Mouse (Mus musculus): Measurements from ENCODE around the gene March4. TPM values are rescaled to one million over a fixed set of nuclear protein-coding genes. Genes with fewer than 3 reads are reported as not detected.

Gene March4
- polyA plus RNA-seq, 1 experiment, result 0.01 TPM

DNA sequence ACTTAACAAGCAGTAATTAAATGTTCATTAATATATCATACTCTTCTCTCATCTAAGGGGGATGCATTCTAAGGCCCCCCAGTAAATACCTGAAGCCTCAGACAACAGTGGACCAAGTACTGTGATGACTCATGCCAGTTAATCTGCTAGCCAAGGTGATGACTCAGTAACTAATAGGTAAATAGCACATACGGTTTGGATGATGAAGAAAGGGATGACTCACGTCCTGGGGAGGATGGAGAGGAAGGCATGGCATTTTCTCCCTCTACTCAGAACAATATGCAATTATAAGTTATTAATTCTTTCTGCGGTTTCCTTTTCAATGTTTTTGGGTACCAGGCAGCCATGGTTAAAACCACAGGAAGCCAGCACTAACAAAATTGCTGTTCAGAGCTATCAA lies 87.0 kb downstream of the March4 start:
- DNase-seq (ENCODE audit: low read depth), result no peak

DNA sequence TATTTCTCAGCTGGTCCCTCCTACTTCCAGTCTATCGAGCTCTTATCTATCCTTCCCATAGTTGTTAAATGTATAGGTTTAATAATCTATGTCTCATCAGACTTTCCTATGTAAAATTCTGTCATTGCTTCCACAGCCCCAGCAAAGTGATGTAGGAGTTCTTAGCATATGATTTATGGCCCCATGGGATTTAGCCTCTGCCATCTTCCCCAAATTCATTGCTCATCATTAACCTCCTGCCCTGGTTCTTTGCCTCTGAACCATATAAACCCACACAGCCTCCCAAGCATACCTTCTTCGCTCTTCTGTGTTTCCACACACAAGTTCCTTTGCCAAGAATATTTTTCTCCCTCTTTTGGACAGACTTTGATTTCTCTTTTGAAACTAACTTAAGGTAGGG lies 94.0 kb downstream of the March4 start:
- DNase-seq (ENCODE audit: low read depth), result no peak

DNA sequence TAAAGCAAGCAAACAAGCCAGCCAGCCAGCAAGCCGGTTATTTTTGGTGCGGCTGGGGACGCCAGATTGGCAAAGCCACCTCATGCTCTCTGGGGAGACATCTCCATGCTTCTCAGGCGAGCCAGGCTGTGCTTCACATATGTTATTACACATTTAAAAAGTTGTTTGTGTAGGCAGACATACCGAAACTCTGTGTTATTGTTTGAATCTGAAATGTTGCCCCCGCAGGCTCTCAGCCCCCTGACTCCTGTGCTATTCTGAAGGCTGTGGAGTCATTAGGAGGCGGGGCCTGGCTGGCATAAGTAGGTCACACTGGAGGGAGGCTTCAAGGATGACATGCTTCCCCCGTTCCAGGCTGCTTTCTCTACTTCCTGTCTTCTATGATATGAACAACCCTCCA lies 97.6 kb downstream of the March4 start:
- DNase-seq (ENCODE audit: low read depth), result no peak

DNA sequence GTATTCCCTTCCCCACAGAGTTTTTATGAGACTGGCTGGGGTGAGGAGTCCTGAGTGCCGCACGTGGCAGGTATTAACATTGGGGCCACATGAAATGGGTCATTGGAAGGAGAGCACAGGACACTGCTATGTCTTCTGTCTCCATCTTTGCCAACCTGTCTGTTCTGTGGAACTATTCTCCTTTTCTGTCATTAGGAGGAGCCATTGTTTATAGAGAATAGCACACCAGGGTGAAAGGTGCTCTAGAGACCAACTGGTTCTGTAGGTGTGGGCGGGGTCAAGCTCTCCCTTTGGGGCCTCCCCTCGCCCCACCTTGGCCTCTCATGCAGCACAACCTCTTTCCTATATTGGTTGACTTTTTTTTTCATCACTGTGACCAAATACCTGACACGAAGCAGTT lies 99.8 kb downstream of the March4 start:
- DNase-seq (ENCODE audit: low read depth), result no peak

DNA sequence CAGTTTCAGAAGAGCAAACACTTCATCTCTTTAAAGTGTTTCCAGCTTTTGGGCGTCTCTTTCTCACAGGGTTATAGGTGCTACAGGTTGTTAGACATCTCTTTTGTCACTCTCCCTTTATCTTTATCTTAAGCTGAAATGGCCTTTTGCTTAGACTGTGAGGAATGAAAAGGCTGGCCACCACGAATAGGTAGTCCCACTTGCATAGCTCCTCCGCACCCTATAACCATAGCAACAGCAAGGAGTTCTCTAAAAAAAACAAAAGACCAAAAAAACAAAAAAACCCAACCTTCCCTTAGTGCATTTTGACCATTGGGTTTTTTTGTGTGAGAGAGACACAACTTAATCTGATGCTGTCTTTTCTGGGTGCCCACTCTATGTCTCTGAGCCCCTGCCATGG lies 102.2 kb downstream of the March4 start:
- no peak for DNase-seq (ENCODE audit: low read depth)

DNA sequence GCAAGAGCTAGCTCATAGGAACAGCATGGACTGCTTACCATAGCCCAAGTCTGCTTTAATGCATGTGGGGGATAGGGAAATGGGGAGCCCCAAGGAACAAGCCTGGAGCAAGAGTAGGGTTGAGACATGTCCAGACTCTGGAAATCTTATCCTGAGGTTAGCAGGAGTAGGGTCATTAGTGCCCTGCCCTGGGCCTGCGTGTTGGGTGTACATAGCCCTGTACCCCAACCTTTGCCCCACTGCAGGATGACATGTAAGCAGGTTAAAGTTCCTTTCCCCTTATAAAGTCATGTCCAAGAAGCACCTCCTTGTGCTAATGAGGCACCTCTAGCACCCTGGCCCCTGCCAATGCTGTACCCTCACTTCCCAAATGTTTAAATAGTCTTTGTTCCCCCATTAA lies 104.2 kb downstream of the March4 start:
- no peak for DNase-seq (ENCODE audit: low read depth)

DNA sequence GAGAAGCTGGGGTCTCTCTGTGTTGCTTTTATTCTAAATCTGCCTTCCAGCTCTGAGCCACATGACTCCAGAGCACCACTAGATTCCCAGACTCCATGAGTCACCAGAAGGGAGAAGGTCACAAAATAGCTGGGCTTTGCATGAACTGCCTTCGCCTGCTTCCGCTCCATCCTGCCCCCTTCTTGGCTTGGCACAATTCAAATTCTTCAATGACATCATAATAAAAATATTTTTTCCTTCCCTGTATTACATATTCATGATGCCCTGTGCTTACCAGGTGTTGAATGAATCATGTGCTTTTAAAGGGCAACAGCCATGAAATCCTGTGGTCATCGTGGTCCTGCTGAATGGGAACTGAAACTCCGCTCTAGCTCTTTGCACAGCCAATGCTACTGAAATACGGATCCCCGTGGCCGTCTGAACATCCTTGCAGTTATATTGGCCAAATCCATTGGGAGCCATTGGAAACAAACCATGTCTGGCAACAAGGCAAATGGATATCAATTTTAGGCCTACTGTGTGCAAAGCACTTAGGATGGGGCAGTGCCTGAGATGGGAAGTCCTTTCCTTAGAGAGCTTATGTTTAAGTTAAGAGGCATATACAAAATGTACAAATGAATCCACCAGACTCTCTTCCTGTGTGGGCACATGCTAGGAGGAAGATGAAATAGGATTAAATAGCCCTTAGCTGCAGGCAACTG lies 107.5 kb downstream of the March4 start:
- DNase-seq (ENCODE audit: low read depth), result no peak

DNA sequence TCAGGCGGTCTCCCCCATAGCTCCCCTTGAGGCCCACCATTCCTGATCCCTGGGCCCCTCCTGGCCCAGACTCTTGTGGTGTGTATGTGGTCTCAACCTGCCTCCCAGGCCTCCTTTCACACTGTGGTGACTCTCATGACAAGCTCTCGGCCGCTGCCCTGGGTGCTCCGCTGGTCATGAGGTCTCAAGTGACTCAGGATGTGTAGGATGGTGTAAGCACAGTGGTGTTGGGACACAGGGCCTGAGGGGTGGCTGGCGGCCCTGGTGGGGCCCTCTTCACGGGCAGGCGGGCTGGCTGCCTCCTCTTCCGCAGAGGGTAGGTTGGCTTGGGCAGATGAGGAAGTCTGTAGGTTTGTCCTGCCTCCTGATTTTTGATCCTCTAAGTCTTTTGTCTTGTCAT lies 108.2 kb downstream of the March4 start:
- DNase-seq (ENCODE audit: low read depth), result no peak

DNA sequence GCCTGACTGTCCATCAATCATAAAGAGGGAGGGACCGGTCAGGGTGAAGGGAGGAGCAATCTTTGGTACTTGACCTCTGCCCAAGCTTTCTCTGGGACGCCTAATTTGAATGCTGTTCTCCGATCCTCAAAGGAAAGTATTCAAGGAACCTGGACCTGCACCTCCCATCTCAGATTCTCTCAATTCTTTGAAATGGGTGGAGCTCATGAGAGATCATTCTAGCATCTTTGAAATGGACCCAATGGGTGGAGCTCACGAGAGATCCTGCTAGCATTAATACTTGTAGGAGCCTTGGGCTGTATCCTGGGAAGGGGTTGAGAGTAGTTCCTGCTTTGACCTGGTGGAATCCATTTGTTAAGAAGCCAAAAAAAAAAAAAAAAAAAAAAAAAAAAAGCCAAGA lies 110.3 kb downstream of the March4 start:
- no peak for DNase-seq (ENCODE audit: low read depth)

DNA sequence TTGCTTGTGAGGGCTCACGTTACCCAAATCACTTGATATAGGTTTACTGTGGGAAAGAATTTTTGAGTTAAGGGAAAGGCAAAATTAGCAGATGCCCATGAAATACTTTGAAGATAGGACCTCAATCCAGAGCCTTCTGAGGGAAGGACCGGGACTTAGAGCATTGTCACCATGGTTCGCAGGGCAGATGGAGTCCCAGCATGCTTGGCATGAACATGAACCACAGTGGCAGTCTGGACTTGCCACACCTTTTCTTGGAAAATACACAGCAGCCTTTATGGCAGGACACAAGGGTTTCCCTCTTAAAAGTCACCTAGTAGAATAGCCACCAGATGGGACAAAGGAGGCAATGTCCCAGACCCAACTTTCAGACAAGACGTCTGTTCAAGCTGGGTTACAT lies 114.6 kb downstream of the March4 start:
- no peak for DNase-seq (ENCODE audit: low read depth)

DNA sequence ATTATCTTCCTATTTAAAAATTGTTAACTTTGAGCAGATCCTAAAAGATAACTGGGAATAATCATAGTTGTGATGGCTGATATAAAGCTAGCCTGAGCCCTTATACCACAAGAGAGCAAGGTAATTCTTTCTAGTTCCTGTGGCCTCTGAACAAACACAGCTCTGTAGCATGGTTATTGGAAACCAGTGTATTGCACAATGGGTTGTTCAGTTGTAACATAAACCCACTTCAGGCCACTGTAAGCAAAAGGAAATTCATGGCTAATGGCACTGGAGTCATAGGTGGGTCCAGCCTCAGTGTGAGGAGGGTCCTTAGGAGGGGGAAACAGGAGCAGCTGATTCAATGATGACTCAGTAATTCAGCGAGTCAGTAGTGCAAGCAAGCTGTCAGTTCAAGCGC lies 116.5 kb downstream of the March4 start:
- no peak for DNase-seq (ENCODE audit: low read depth)

DNA sequence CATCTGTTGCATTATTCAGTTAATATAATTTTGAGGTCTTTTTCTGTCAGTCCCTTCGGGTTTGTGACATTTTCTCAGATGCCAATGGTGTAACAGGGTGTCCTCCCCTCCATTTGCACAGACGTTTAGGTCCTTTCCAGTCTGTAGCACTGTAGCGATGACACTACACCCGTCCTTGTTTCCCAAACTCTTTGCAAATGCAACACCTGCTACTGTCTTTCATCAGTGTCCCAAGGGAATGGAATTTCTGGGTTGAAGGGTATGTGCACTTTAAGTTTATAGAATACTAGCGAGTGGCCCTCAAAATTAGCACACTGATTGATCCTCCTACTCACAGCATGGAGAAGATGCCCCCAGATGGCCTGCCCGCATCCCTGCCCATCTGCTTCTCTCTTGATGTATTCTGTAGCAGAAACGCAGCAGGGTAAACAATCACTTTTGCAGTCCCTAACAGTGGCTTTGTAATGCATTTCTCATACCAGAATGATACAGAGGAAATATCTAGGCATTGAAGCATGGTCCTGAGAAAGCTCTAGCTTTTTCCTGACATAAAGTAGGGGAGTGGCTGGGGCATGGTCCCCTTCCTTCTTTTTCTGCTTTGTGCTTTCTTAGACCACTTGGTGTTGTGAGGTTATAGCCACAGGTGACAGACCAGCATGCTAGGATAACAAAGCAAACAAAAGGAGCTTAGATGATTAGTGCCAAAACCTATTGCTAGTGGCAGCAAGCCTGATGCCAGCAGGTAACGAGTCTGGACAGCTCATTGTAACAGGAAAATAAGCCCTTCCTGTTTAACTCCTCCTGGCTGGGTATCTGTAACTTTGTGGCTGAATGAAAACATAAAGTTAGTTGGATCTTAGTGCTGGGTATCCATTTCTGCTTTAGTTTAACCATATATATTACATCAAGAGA lies 117.7 kb downstream of the March4 start:
- DNase-seq (ENCODE audit: low read depth), result peak; percentile 44

DNA sequence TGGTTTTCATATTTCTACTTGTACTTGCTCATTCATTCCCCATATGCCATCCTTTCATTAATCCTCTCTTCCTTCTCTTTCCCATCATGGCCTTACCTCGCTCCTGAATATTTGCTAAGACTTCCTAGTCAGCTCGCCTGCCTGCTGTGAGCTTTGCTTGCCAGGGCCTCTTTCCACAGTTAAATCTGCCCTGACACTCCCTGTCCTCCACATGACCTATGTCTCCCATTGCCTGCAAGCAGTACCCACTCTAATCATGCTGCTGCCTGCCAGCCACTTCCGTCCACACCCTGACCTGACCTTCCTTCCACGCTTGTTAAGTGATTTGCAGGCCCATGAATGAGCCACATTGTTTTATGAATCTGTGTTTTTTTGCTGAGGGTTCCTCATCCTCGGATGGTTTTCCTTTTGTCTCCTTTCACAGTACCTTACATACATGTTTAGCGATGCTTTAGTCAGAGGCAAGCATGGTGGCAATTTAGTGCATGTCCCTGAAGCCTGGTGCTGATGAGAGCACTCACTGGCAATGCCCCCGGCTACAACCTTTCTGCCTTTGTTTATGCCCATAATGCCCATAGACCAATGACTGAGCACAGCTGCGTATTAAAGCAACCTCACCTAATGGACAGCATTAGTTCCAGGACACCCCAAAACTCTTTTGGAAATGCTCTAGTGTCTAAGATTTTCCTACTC lies 122.0 kb downstream of the March4 start:
- DNase-seq (ENCODE audit: low read depth), result no peak

DNA sequence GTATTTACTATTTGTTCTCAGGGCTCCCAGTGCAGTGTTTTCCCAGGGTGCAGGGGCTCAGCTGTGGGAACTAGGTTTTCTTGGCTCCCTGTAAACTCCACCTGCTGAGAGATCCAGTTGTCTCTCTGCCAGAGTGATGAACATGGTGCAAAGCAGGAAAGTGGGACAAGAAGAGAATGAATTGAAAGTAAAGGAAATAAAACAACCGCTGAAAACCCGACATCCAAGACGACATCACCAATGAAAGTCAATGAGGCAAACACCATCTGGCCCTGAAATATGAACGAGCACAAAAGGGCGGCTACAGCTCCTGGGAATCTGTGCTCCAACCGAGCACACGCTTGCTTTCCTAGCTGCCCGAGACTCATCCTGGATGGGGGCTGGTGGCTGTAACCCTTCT lies 122.6 kb downstream of the March4 start:
- DNase-seq (ENCODE audit: low read depth), result no peak

DNA sequence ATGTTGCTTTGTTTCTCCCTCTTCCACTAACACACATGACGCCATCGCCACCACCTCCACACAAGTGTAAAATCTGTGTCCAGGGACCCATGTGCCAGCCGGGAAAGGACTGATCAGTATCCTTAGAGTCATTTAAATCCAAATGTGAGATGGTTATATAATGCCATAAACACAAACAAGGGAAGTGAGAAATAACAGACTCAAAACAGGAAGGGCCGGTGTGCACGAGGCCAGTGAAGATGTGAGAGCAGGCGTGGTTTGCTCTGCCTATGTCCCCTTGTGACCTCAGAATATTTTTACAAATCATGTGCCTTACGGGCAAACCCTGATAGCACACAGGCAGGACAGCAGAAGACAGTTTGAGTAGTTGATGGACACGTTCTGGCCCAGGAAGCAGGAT lies 123.5 kb downstream of the March4 start:
- DNase-seq (ENCODE audit: low read depth), result no peak

DNA sequence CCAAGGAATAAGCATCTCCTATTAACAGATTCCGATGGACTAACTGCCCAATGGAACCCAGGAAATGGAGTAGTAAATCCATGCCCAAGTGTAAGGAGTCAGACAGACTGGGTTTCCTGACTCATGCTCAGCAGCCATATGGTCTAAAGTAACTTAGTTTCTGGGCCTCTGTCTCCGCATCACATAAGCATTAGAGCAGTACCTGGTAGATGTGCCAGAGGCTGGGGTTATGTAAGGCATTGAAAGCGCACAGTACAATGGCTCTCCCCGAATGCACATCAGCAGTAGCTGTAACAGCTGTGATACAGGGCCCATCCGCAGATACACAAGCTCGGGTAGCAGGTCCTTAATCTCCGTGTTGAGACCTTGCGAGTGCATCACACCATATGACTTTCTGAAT lies 125.6 kb downstream of the March4 start:
- DNase-seq (ENCODE audit: low read depth), result no peak

DNA sequence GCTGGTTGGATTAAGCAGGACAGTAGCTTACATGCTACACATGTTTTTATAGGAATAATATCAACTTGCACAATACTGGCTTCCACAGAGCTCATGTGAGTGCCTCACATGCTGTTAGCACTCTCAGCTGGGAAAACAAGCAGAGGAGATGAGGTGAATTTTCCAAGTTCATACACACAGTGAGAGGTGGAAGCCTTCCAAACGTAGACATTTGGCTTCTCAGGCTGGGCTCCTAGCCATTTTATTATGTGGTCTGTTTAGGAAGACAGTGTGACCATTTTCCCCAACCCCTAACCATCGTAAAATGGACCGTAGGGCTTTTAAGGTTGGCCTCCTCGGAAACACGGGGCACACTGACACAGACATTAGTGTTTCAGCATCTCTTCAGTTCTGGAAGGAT lies 126.8 kb downstream of the March4 start:
- DNase-seq (ENCODE audit: low read depth), result no peak

DNA sequence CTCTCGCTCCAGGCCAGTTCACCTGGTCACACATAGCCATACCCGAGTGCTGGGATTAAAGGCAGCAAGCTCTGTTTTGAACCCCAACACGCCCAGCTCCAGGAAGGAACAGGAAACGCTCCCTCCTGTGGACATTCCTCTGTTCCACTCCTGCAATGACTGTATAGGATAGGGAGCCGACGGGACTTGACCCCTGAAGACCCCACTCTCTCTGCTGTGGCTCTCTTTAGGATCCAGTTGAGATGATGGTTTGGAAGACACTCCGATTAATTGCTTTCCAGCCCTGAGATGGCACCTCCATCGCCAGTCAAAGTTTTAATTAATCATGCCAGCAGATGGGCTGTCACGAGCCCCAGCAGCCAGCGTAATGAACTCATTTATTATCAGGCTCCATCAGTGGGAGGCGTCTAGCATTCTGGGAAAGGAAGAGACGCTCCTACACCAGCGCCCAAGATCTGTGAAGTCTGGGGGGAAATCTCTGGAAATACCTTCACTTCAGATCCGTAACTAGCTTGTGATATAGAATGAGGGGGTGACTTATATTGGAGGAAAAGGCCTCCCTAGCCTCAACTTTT lies 130.1 kb downstream of the March4 start:
- no peak for DNase-seq (ENCODE audit: low read depth)

DNA sequence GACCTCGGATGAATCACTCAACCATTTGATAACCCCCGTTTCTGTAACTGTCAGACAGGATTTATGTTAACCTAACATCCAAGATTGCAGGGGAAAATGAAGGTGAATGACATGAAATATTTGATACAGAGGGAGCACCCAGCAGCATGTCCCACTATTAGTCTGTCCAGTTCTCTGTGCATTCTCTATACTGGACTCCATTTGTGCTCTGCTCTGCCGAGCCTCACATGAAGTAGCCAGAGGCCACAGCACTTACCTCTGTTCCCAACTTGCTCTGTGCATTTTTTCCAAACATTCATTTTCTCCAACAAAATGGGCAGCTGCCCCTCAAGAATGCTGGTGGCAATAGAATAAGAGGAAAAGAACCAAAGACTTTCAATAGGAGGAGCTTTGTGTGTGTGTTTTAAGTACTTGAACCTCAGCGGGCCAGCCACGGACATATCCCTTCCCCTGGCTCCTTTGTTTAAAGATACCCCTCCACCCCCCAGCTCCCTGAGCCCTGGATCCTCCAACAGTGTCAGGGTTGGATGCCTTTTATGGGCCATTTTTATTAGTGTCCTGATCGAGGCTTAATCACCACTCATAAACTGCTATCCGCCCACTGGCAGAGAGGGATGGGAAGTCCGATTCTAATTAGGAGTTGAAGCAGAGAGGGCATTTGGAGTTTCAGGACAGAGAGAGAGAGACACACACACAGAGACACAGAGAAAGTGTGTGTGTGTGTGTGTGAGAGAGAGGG lies 135.2 kb downstream of the March4 start:
- DNase-seq (ENCODE audit: low read depth), result no peak

DNA sequence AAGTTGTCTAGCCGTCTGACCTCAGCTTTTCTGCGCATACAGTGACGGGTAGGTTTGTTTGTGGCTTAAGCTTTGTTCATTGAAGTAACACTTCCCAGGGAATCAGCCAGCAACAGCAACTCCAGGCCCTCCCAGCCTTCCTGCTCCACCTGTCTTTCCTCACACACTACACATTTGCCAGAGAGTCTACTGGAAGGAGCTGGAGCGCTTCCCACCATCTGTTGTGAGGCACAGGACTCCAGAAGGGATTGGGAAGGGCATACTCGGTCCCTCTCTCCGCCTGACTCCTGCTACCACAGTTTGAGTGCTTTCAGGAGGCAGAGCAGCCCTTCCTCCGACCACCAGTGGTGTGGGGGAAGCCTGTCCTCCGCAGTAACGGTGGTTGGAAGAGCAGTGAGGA lies 136.1 kb downstream of the March4 start:
- no peak for DNase-seq (ENCODE audit: low read depth)

DNA sequence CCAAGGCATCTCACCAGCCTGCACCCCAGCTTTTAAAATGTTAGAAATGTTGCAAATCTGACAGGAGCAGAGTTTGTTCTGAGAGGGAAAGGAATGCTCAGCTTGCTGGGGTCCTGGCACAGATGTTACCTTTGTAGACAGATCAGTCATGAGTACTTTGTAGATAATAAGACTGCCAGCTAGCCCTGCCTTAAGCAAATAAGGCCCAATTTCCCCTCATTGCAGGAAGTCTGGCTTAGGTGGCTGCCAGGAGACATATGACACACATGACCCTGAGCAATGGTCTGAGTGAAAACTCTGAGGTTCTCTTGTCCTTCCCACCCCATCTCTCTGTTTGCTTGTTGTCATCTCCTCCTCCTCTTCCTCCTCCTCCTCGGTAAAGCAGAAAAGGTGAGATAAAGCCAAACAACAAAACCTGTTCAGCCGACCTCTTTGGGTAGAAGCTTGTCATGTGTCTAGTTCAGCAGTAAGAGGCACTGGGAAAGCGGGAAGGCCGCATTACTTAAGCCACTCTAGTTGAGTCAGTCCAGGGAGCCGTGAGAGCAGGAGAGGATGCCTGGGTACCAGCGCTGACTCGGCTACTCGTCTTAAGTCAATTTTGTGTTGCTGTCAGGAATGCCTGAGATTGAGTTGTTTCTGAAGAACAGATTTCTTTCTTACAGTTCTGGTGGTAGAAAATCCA lies 136.9 kb downstream of the March4 start:
- DNase-seq (ENCODE audit: low read depth), result no peak

Measured in gonadal fat pad, adult 2 months (tissue).